Mouse (Mus musculus) gastrocnemius, adult 2 months (tissue): ENCODE results near the gene Ttyh3. TPM values are rescaled to one million over a fixed set of nuclear protein-coding genes. Genes with fewer than 3 reads are reported as not detected.
"Not testable (repeated sequence)": the region's sequence is repeated elsewhere in the genome, so short reads cannot be mapped to it uniquely, and the experiment has no call there.

Source experiments
- DNase-seq: peaks from one replicate; pipeline ENCODE4 v3.0.0; 2022
- H3K27ac ChIP-seq: fragments of 200-600 bp; 2 replicates; pipeline ENCODE4 v1.8.1; 2022; ENCODE audit warnings: mild to moderate bottlenecking
- H3K4me3 ChIP-seq: fragments of 200-600 bp; 2 replicates; pipeline ENCODE4 v1.8.1; 2022; ENCODE audit warnings: mild to moderate bottlenecking, moderate library complexity
- CTCF ChIP-seq: fragments of 200-600 bp; IDR thresholded peaks from 2 replicates; pipeline ENCODE4 v1.8.1; 2022; ENCODE audit warnings: antibody characterized with exemption, mild to moderate bottlenecking, moderate library complexity
- intact Hi-C: fragments of 180-260 bp; cut with DNase I; formaldehyde crosslinking; loops from one replicate; pipeline ENCODE4 v1.15.1; 2025
- long read RNA-seq, 2 experiments: library from polyadenylated mRNA; stranded (forward); transcript quantifications; one replicate each; pipeline ENCODE4 v2.0.0; 2021
- total RNA-seq, 2 experiments: library from RNA; stranded (reverse); gene quantifications; 2 replicates each; pipeline ENCODE4 v1.2.3; 2021

Ttyh3 gene
- total RNA-seq, result 1 to 10 TPM; 4.0 to 4.4 TPM
- long read RNA-seq, experiment 1, full-length matches to known transcripts, result 5 of 6 reads
- long read RNA-seq, experiment 1, partial matches to known transcripts, result 1 of 6 reads
- long read RNA-seq, experiment 1, other reads (novel, unspliced or antisense), result 0 of 6 reads
- long read RNA-seq, experiment 2, full-length matches to known transcripts, result 4 of 8 reads
- long read RNA-seq, experiment 2, partial matches to known transcripts, result 2 of 8 reads
- long read RNA-seq, experiment 2, other reads (novel, unspliced or antisense), result 2 of 8 reads

DNA sequence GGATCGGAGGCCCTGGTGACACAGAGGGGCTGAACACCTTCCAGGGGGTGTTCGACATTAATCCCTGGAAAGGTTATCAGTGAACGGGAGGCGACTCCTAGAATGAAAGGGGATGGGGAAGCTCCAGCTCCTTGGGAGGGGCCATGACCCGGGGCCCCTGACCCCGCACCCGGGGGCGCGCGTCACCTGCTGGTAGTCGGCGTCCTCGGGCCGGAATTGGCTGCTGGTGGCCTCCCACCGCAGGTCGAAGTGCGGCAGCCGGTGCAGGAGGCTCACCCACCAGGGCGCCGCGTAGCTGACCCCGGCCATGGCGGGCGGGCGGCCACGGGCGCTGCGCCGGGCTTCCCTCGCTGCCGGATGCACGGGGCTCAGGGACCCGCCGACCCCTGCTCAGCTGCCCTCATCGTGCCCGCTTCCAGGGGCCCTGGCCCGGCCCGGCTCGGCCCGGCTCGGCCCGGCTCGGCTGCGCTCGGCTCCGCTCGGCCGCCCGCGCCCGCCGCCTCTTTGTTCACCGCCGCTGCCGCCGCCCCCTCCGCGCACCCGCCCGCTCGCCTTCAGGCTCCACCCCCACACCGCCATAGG lies at the start of gene Ttyh3:
TSS of gene Ttyh3 (minus strand) at position 513 of the 582 bp plus-strand sequence.
- intact Hi-C loops, result no loop called here
- DNase-seq, result no peak
- TF ChIP-seq CTCF, result no peak
- Histone ChIP-seq H3K27ac (peak within 1 kb of the TSS; percentile 87), H3K4me3 (peak within 1 kb of the TSS; percentile 77)

DNA sequence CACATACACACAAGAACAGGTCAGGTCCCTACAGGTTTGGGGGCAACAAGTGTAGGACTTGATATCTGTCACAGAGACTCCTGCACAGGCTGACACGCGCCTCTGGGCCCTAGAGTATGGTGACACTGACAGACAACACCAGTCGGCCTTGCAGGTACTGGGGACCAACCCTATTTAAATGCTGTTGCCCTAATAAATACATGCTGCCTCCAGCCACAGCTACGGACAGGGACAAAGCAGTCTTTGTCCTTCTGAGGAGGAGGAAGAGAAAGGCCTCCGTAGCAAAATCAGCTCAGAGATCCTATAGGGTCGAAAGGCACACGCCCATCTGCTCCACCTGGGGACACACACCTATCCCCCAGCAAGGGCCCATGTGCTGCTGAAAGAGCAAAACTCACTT lies 47.2 kb upstream of the Ttyh3 start:
- no peak for TF ChIP-seq CTCF
- no peak for DNase-seq
- intact Hi-C loops, result no loop called here

DNA sequence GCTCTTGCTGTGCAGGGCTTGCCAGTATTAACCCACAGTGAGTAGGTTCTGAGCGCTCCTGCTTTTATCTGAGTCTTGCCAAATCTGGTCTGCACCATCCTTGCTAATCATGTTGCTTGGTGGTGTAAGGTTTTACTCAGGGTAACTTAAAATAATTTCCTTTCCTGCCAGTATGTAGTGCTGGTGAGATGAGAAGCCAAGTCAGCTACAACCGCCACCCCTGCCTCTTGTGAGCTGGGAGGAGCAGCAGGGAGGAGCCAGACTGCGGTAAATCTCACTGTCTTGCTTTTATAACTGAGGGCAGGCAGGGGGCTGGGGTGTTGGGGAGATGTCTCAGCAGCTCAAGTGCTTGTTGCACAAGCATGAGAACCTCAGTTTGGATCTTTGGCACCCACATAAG lies 39.6 kb upstream of the Ttyh3 start:
- Histone ChIP-seq H3K27ac (no peak overlapping the region), H3K4me3 (no peak overlapping the region)
- no peak for DNase-seq
- TF ChIP-seq CTCF, result no peak
- intact Hi-C loops, result no loop called here

More for the DNA sequence above, 47.2 kb upstream of the Ttyh3 start:
- no peak overlapping the region for H3K4me3 ChIP-seq
- no peak overlapping the region for H3K27ac ChIP-seq

DNA sequence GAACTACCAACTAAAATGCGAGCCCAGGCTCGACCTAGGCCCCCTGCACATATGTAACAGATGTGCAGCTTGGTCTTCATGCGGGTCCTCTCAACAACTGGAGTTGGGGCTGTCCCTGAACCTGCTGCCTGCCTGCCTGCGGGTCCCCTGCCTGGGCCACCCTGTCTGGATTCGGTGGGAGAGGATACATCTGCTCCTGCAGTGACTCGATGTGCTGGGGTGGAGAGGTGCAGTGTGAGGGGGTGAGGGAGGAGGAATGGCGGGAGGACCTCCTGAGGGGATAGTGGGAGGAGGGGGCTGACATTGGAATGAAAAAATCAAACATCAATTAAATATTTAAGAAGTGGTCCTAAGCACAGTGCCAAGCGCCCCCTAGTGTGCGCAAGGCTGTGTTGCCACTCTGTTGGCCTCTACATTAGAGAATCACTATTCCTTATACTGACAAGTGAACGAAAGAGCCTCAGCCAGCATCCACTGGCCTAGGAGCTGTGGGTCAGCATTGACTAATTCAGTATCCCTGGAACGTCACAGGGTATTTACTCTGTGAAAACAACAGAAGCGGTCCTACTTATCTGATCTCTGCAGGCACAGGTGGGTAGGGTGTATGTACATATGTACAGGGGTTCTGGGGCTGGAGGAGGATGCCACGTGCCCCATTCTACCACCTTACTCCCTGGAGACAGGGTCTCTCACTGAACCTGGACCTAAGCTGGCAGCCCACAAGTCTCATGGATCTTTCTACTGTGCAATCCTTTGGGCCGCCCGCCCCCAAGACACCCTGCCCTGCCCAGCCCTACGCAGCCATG lies 35.7 kb upstream of the Ttyh3 start:
- DNase-seq, result peak; percentile 50

DNA sequence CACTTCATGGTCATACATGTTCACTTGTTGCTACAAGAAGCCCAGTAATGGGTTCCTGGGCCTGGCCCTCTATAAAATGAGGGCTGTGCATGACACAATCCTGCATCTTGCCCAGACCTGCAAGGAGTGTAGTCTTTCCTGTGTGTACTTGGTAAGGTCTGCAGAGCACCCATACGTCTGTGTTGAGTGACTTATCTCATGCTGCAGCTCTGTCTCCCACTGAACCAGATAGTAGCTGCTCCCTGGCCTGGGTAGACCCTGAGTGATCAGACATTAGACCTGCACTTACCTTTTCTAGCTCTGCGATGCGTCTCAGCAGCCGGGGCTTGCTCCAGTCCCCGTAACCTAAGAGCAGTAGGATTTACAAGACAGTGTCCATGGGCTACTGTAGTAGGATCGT lies 33.3 kb upstream of the Ttyh3 start:
- DNase-seq, result no peak
- intact Hi-C loops, result loop anchor here (5.0 kb wide), 1 partner anchor 140 kb away; no protein-coding TSS in a partner anchor
- no peak for TF ChIP-seq CTCF
- Histone ChIP-seq H3K27ac (no peak overlapping the region), H3K4me3 (no peak overlapping the region)

More for the DNA sequence above, 35.7 kb upstream of the Ttyh3 start:
- Histone ChIP-seq H3K4me3 (no peak overlapping the region), H3K27ac (no peak overlapping the region)
- intact Hi-C loops, result loop anchor here (5.0 kb wide), 1 partner anchor 142 kb away; no protein-coding TSS in a partner anchor
- TF ChIP-seq CTCF, result peak; percentile 87

DNA sequence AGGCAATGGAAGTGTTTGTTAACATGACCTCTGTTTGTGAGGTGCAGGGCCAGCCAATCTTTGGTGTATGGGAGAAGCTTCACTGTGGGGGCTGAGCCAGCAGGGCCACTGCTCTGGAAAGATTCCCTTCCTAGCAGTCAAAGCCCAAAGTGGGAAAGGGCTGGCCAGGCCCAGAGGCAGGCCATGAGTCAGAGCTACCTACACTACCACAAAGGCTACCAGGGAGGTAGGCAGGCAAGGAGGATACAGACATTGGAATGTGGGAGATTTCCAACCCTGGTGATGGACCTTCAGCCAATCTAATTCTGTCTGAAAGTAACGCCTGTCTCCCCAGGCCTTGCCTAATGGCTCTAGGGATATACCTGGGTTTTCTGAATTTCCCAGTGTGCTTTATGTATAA lies 32.1 kb upstream of the Ttyh3 start:
- intact Hi-C loops, result loop anchor here (5.0 kb wide), 1 partner anchor 139 kb away; no protein-coding TSS in a partner anchor
- no peak for DNase-seq
- TF ChIP-seq CTCF, result no peak

DNA sequence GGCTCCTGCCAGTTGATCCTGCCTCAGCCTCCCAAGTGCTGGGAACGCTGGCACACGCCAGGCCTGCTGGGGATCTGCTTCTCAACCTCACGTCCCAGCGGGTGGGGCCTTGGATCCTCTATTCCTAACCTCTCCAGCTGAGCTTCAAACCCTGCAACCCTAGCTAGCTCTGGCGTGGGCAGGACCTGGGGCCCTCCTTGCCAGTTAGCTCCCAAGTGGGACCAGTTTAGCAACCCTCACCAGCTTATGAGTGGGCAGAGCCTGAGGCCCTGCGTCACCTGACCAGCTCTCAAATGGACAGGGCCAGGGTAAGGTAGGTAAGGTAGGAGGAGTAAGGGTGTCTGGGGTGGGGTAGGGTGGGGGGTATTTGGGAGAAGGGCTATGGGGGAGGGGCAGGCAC lies 31.2 kb upstream of the Ttyh3 start:
- TF ChIP-seq CTCF, result no peak
- no peak for DNase-seq
- no peak overlapping the region for H3K4me3 ChIP-seq
- H3K27ac ChIP-seq, result no peak overlapping the region
- intact Hi-C loops, result loop anchor here (5.0 kb wide), 1 partner anchor 138 kb away; no protein-coding TSS in a partner anchor

More for the DNA sequence above, 32.1 kb upstream of the Ttyh3 start:
- Histone ChIP-seq H3K4me3 (no peak overlapping the region), H3K27ac (no peak overlapping the region)

DNA sequence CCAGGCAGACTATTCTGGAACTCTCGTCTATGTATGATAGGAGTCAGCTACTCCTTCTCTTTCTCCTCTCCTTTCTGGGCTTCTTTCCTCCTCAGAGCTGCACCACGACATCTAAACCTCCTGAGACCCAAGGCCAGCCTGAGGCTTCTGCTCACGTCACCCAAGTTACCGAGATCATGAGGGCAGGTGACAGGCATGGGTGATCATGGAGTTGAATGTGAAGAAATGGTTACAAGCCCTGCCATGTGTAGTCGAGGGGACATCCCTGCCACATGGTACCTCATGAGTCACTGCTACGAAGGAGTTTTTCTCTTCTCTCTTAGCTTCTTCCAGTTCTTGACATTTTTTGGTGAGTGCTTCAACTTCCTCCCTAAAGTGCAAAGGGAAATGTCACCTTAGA lies 28.3 kb upstream of the Ttyh3 start:
- Histone ChIP-seq H3K27ac (no peak overlapping the region), H3K4me3 (no peak overlapping the region)
- intact Hi-C loops, result no loop called here
- TF ChIP-seq CTCF, result no peak
- no peak for DNase-seq

DNA sequence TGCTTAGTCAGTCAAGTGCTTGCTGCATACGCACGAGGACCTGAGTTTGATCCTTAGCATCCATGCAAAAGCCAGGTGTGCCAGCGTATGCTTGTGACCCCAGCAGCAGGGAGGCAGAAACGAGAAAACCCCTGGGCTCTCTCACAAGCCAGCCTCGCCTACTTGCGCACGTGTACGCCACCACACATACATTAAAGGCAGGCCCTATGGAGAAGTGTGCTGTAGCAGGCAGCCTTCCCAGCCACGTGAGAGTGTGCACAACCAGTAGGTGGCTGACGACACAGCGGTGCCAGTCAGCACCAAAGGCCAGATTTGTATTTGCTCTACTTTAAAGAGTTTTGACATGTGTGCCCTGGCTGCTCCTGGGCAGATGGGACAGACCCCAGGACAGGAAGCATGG lies 26.8 kb upstream of the Ttyh3 start:
- DNase-seq, result no peak
- intact Hi-C loops, result no loop called here
- Histone ChIP-seq H3K4me3 (no peak overlapping the region), H3K27ac (no peak overlapping the region)
- TF ChIP-seq CTCF, result no peak

DNA sequence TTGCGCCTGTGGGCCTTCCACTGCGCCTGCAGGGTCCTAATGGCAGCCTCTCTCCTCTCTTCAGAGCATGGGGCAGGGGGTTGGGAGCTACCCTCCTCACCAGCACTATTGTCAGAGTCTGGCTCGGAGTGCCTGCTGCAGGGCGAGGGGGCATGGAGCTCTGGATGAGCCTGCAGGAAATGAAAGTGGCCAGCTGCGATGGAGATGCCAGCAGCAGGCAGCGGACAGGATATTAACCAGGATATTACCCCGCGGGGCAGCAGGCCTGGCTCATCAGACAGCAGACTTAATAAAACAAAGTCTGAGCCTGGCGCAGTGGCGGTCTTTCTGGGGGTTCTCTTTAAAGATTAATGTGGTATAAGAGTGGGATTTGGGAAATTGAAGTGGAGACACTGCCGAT lies 26.2 kb upstream of the Ttyh3 start:
- Histone ChIP-seq H3K4me3 (no peak overlapping the region), H3K27ac (no peak overlapping the region)
- TF ChIP-seq CTCF, result no peak
- intact Hi-C loops, result no loop called here
- no peak for DNase-seq

DNA sequence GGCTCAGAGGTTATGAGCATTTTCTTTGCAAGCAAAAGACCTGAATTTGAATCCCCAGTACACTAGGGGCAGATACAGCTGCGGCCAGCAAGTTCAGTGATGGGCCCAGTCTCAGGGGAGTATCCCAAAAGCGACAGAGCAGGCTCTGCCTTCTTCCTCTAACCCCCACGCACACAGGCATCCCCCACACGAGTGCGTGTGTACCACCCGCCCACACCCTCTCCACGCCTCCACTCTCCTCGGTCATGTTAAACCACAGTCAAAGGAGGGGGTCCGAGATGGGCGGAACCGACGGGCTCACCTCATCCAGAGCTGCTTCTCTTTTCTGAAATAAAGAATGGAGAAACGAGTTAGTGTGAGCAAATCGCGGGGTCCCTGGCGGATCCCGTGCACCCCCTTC lies 25.2 kb upstream of the Ttyh3 start:
- DNase-seq, result no peak
- Histone ChIP-seq H3K27ac (no peak overlapping the region), H3K4me3 (no peak overlapping the region)
- intact Hi-C loops, result no loop called here
- TF ChIP-seq CTCF, result no peak

DNA sequence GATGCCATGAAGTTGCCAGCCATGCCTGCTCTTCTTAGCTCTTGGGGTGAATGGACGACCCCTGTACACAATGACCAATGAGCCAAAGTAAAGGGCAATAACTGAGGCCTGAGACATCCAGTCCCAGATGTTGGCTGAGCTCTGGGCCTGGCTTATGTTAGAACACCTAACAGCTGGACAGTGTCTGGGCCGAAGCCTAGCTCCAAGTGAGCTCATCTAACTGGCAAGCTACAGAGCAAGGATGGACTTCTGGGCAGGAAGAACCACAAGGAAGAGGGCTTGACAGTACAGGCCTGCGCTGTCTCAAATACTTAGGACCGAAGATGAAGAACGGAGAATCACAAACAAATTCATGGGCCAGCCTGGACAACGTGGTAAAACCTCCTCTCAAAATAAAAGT lies 23.8 kb upstream of the Ttyh3 start:
- DNase-seq, H3K4me3 ChIP-seq, intact Hi-C loops, H3K27ac ChIP-seq: not testable (repeated sequence)

DNA sequence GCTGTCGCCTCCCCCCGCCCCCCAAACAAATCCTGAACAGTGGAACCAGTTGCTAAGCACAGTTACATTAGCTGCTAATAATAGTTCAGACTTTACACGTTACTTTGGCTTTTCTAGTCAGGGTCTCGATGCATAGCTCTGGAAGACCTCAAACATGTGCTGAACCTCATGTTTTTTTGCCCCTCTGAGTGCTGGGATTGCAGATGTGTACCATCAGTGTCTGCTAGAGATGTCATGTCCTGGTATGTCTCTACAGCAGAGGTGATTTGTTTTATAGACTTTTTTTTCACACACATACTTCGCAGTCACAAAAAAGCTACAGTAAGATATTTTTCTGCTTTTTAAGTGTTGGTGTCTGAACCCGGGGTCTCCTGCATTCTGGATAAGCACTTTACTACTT lies 23.3 kb upstream of the Ttyh3 start:
- intact Hi-C loops, result no loop called here
- Histone ChIP-seq H3K4me3 (no peak overlapping the region), H3K27ac (no peak overlapping the region)
- no peak for TF ChIP-seq CTCF
- DNase-seq, result no peak
